17 mouse cellular contexts compared by ENCODE assay signal in the genomic region with DNA sequence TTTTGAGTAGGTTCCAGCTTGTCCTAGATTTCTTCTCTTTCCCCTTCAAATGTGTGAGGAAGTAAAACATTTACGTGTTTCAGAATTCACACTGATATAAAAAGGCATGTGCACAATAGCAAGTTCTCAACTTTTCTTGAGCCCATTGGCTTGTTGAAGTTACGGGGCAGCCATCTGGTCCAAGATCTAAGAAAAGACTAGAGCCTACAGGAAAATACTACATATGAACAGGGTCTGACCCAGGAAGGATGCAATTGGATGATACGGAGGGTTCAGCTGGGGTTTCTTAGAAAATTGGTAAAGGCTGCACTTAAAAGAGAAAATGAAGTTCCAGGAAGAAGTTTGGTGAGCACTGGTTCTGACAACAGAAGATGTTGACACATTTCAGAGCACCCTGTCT.
"Had no signal": no experiment of that assay in that cellular context is flagged by ENCODE, and none has a peak within 500 bp of the region (broad histone marks: within the 10 kb centered on the region; RNA-seq: fewer than 3 reads in every experiment).

No protein-coding gene starts in this region.

- DNase-seq: gastrocnemius, adult 2 months; gastrocnemius, postnatal 10 days; gastrocnemius, postnatal 25 days; heart, adult 18-20 months; heart, postnatal 10 days; heart, postnatal 4 days; kidney, adult 18-20 months; kidney, adult 8-10 months; kidney, postnatal 10 days; kidney, postnatal 25 days; kidney, postnatal 4 days; liver; liver, embryonic 13.5 days had no signal

- ATAC-seq: hindbrain, embryonic 16.5 days; inflammation-experienced regulatory T-cells, adult 6 months; intestine, embryonic 15.5 days; intestine, postnatal 0 days had no signal
